Mouse (Mus musculus) midbrain, embryonic 15.5 days (tissue): ENCODE measurements around the gene Cxcl3. TPM values are rescaled to one million over a fixed set of nuclear protein-coding genes. Genes with fewer than 3 reads are reported as not detected.

ENCODE experiments used
- ATAC-seq: fragments of 200-750 bp; cut with Nextera tagmentation; replicated peaks from 2 replicates; pipeline ENCODE4 v1.8.0; 2017; ENCODE audit warnings: moderate TSS enrichment
- H3K27ac ChIP-seq: fragments of 300-500 bp; sonication (generic); 2 replicates; pipeline ENCODE4 v1.5.1; 2015; ENCODE audit warnings: mild to moderate bottlenecking, inconsistent platforms
- H3K27me3 ChIP-seq: fragments of 300-500 bp; sonication (generic); replicated peaks from 2 replicates; pipeline ENCODE4 v1.6.1; 2015; ENCODE audit warnings: inconsistent platforms
- H3K36me3 ChIP-seq: fragments of 300-500 bp; sonication (generic); replicated peaks from 2 replicates; pipeline ENCODE4 v1.6.1; 2015; ENCODE audit warnings: inconsistent platforms
- H3K4me1 ChIP-seq: fragments of 300-500 bp; sonication (generic); 2 replicates; pipeline ENCODE4 v1.6.1; 2015; ENCODE audit warnings: inconsistent platforms
- H3K4me2 ChIP-seq: fragments of 300-500 bp; sonication (generic); 2 replicates; pipeline ENCODE4 v1.6.1; 2015; ENCODE audit warnings: inconsistent platforms, mild to moderate bottlenecking, moderate library complexity
- H3K4me3 ChIP-seq: fragments of 300-500 bp; sonication (generic); 2 replicates; pipeline ENCODE4 v1.5.1; 2015; ENCODE audit warnings: mild to moderate bottlenecking, inconsistent platforms
- H3K9ac ChIP-seq: fragments of 300-500 bp; sonication (generic); 2 replicates; pipeline ENCODE4 v1.6.1; 2015; ENCODE audit warnings: mild to moderate bottlenecking, inconsistent platforms
- H3K9me3 ChIP-seq: fragments of 300-500 bp; sonication (generic); 2 replicates; pipeline ENCODE4 v1.6.1; 2016; ENCODE audit warnings: inconsistent platforms
- whole genome bisulfite sequencing: fragments of 180-500 bp; shearing (Covaris S2); methylation state at CpG from one replicate; pipeline ENCODE4 v1.1.7; 2015; ENCODE audit warnings: mixed read lengths; 5-methylcytosine and 5-hydroxymethylcytosine counted together
- microRNA-seq: library from miRNA; unstranded; fragments of <30 nt; microRNA quantifications from one replicate; pipeline ENCODE4, GENCODE M21; 2016
- polyA plus RNA-seq: library from polyadenylated mRNA; unstranded; fragments of >200 nt; fragmentation: Nextera tagmentation; extraction: Ambion mirVana; gene quantifications from 2 replicates; pipeline ENCODE4 v1.2.1, GENCODE M21; 2015

Gene Cxcl3
- polyA plus RNA-seq, 1 experiment from 2014 or later, result not detected

DNA sequence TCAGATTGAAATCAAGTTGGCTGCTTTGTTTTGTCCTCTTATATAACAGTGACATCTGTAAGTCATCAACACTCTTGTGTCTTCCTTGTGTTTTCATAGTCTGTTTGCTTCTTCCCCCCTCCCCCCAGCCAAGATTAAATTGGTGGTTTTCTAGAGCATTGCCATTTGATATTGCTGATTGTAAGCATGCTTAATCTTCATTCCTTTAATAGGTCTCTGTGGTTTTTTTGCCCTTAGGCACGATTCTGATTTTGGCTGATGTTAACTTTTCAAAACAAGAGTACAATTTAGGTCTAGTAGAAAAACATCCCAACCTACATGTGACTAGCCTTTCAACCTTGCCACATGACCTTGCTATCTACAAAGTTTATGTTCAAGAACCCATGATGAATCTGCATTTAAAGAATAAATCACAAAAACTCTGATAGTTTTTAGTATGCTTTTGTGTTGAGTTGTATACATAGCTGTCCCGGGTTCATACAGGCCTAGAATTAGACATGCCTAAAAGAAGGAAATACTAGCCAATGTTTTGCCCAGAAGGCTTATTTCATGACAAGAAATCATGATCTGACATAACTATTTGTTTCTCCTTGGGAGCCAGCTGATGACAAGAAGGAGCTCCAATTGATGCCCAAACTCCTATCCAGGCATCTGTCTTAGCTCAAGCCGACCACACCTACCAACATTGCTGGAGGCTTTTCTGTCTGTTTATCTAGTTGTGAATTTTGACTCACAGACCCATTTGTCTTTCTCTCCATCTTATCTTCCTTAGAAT is 21.5 kb downstream of the Cxcl3 start:
- no peak for ATAC-seq
- Histone ChIP-seq H3K9ac (no peak overlapping the region), H3K4me2 (no peak overlapping the region), H3K27ac (no peak overlapping the region), H3K27me3 (no peaks in the 10 kb centered on the region), H3K9me3 (no peaks in the 10 kb centered on the region), H3K36me3 (no peaks in the 10 kb centered on the region), H3K4me3 (no peak overlapping the region), H3K4me1 (no peaks in the 10 kb centered on the region)
- 88% methylated on average over 3 of the region's 3 CpGs for WGBS

DNA sequence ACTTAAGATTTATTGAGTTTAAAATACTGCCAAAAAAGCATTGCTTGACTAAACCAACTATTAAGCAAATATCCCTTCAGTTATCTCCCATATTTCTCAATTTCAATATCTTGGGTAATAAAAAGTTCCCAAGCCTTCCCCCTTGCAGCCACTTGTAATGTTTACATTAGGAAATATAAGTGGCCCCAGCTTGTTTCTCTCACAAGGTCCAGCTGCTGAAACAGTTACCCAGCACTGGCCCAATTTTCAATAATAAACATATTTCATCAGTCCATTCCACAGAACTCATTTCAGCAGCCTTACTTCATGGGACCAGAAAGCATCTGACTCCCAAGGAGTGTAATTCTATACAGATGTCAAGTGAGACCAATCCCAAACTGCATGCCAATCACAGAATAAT is 33.9 kb downstream of the Cxcl3 start:
- H3K27ac ChIP-seq, result no peak overlapping the region
- H3K27me3 ChIP-seq, result no peaks in the 10 kb centered on the region
- H3K9me3 ChIP-seq, result no peaks in the 10 kb centered on the region
- H3K36me3 ChIP-seq, result no peaks in the 10 kb centered on the region
- ATAC-seq, result no peak
- no peaks in the 10 kb centered on the region for H3K4me1 ChIP-seq
- H3K9ac ChIP-seq, result no peak overlapping the region
- H3K4me2 ChIP-seq, result no peak overlapping the region
- H3K4me3 ChIP-seq, result no peak overlapping the region

DNA sequence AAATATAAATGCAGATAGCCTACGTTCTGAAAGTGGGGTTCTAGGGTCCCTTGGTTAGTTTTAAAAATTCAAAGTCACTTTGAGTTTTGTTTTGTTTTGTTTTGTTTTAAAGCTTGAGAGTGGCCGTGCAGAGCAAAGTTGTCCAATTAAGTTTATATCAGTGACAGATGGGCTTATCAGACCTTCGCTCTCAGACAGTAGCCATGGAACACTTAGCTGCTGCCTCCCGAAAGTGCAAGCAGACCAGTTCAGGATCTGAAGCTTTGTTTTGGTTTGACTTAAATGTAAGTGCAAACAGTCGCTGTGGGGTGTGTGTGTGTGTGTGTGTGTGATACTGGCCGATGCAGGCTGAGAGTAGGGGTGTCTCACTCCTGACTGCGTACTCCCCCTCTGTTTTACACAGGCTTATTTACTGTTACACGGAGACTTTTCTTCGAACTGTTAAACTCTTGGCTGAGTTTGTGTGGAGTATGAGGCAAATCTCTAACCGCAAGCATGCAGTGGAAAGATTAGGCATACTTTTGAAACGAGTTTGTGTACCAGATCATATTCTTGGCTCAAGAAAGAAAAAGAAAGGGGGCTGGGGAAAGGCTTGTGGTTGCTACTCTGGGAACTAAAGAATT is 46.4 kb downstream of the Cxcl3 start:
- Histone ChIP-seq H3K27me3 (no peaks in the 10 kb centered on the region), H3K36me3 (no peaks in the 10 kb centered on the region), H3K4me2 (no peak overlapping the region), H3K4me1 (no peaks in the 10 kb centered on the region), H3K4me3 (no peak overlapping the region), H3K9ac (no peak overlapping the region), H3K27ac (no peak overlapping the region), H3K9me3 (no peaks in the 10 kb centered on the region)
- ATAC-seq, result no peak
- WGBS, result 83% methylated on average over 11 of the region's 11 CpGs

DNA sequence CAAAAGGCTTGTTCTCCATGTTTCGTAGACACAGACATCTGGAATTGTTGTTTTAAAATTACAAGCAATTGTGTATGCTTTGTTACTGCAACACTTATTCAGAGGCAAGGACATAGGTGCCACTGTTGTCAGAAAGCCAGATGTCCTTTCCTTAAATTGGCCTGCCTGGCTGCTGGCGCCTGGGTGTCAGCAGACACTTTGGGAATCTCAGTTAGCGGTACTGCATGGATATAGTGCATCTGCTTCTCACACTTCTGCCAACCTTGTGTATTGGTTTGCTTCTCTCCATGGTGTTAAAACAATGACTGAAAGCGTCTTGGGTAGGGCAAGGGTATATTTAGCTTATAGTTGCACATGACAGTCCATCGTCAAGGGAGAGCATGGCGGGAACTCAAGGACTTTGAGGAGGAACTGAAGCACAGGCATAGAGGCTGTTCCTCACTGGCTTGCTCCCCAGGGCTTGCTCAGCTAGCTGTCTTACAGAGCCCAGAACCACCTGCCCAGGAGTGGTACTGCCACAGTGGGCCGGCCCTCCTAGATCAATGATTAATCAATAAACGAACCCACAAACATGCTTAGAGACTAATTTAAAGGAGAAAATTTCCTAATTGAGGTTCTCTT is 47.0 kb downstream of the Cxcl3 start:
- Histone ChIP-seq H3K9me3 (no peaks in the 10 kb centered on the region), H3K4me1 (no peaks in the 10 kb centered on the region), H3K36me3 (no peaks in the 10 kb centered on the region), H3K4me2 (no peak overlapping the region), H3K9ac (no peak overlapping the region), H3K27ac (no peak overlapping the region), H3K27me3 (no peaks in the 10 kb centered on the region), H3K4me3 (no peak overlapping the region)
- 91% methylated on average over 8 of the region's 8 CpGs for WGBS
- no peak for ATAC-seq

DNA sequence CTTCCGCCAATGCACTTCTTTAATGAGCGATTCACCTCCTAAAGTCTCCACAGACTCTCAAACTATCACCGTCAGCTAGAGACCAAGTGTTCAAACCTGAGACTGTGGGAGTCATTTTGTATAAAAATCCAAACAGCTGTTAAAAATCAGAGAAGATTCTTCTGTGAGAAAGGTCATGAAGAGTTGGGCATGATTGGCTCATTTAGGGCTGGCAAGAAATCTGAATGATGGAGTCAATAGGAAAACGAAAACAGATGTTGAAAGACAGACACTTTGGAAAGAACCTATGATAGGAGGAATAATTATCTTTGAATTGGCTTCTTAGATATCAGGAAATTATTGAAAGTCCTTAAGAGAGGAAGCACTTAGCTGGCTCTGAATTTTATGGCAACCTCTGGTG is 48.5 kb downstream of the Cxcl3 start:
- 96% methylated on average over 4 of the region's 4 CpGs for WGBS

DNA sequence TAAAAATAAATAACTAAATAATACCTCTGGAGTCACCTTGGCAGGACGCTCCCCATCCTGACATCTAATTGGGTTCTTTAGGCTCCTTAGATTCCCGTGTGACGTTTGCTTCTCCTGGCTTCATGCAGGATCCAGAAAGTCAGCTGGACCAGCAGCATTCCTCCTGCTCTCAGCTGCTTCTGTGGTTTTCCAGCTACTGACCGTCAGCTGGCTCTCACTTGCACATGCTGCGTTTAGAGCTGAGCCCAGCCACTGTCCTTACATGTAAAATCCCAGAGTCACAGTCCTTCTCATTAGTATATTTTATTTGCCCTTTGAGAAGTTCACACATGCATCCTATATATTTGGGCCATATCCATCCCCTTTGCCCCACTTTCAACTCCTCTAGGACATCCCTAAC is 52.7 kb downstream of the Cxcl3 start:
- H3K9ac ChIP-seq, result no peak overlapping the region
- no peaks in the 10 kb centered on the region for H3K9me3 ChIP-seq
- WGBS, result 83% methylated on average over 5 of the region's 5 CpGs
- no peak for ATAC-seq
- H3K4me2 ChIP-seq, result no peak overlapping the region
- no peaks in the 10 kb centered on the region for H3K27me3 ChIP-seq
- no peaks in the 10 kb centered on the region for H3K4me1 ChIP-seq
- no peak overlapping the region for H3K27ac ChIP-seq
- H3K36me3 ChIP-seq, result no peaks in the 10 kb centered on the region
- no peak overlapping the region for H3K4me3 ChIP-seq

More for the DNA sequence above, 48.5 kb downstream of the Cxcl3 start:
- Histone ChIP-seq H3K9me3 (no peaks in the 10 kb centered on the region), H3K4me1 (no peaks in the 10 kb centered on the region), H3K4me2 (no peak overlapping the region), H3K27me3 (no peaks in the 10 kb centered on the region), H3K36me3 (no peaks in the 10 kb centered on the region), H3K27ac (no peak overlapping the region), H3K9ac (no peak overlapping the region), H3K4me3 (no peak overlapping the region)
- ATAC-seq, result no peak

Small RNA genes lying within 50 kb of the gene (microRNA-seq; reads per million reads assigned to microRNA genes)
- not detected for gene Gm24322

Other genes with a start within 250 kb of the Cxcl3 start
- 0.09 and 0.13 TPM in 2 replicates for gene 5830473C10Rik, start 225.0 kb upstream of the Cxcl3 start, polyA plus RNA-seq
- 1.4 and 1.8 TPM in 2 replicates for gene Rassf6, start 145.4 kb upstream of the Cxcl3 start, polyA plus RNA-seq
- gene Cxcl5, start 26.7 kb upstream of the Cxcl3 start, polyA plus RNA-seq, result 0.19 and 0.28 TPM in 2 replicates
- gene Ppbp, start 17.6 kb upstream of the Cxcl3 start, polyA plus RNA-seq, result 0.84 and 1.7 TPM in 2 replicates
- gene Pf4, start 13.7 kb upstream of the Cxcl3 start, polyA plus RNA-seq, result 50.3 and 58.3 TPM in 2 replicates
- not detected in 2 replicates for gene Cxcl15, start 8.4 kb downstream of the Cxcl3 start, polyA plus RNA-seq
- 0.22 and 0.31 TPM in 2 replicates for gene Cxcl1, start 105.1 kb downstream of the Cxcl3 start, polyA plus RNA-seq
- not detected in 2 replicates for gene Cxcl2, start 117.8 kb downstream of the Cxcl3 start, polyA plus RNA-seq
- 59.7 and 65.4 TPM in 2 replicates for gene Mthfd2l, start 145.0 kb downstream of the Cxcl3 start, polyA plus RNA-seq
- gene Epgn, start 241.4 kb downstream of the Cxcl3 start, polyA plus RNA-seq, result not detected in 2 replicates